Mouse (Mus musculus) bone marrow macrophage, adult 2 months (primary cell): Measurements from ENCODE around the gene Araf. TPM values are rescaled to one million over a fixed set of nuclear protein-coding genes. Genes with fewer than 3 reads are reported as not detected.

ENCODE experiments used
- H3K27ac ChIP-seq: 2 replicates; pipeline ENCODE4 v1.5.1; 2012; ENCODE audit warnings: low read depth, low read length; ENCODE audit not compliant: insufficient read depth
- H3K4me1 ChIP-seq: 2 replicates; pipeline ENCODE4 v1.6.1; 2012; ENCODE audit warnings: low read length; ENCODE audit not compliant: control insufficient read depth, insufficient read depth
- H3K4me3 ChIP-seq: 2 replicates; pipeline ENCODE4 v1.5.1; 2012; ENCODE audit warnings: mild to moderate bottlenecking, low read length, moderate library complexity; ENCODE audit not compliant: insufficient read depth
- CTCF ChIP-seq: IDR thresholded peaks from 2 replicates; pipeline ENCODE4 v1.5.1; 2012; ENCODE audit warnings: low read depth, mild to moderate bottlenecking, low read length, moderate library complexity
- POLR2A ChIP-seq: IDR thresholded peaks from 2 replicates; pipeline ENCODE4 v1.6.1; 2012; ENCODE audit warnings: mild to moderate bottlenecking, low read depth, low read length, borderline replicate concordance
- polyA plus RNA-seq: library from polyadenylated mRNA; stranded (reverse); fragments of >200 nt; gene quantifications from 2 replicates; pipeline ENCODE4 v1.2.4, GENCODE M21; 2012; ENCODE audit not compliant: missing spikeins, insufficient read depth, insufficient read length

The Araf gene
- polyA plus RNA-seq, 1 experiment = 66.4 TPM

GRCm38 (mm10) chrX:20847232-20847631, 49.6 kb downstream of the Araf start:
- Histone ChIP-seq H3K4me1 (peaks cover 3% of the 10 kb centered on the region; the same call in 1 of the 2 replicates), H3K4me3 (no peak overlapping the region), H3K27ac (no peak overlapping the region)
- no peak for TF ChIP-seq CTCF
- no peak for TF ChIP-seq POLR2A

GRCm38 (mm10) chrX:20847816-20848215, 50.2 kb downstream of the Araf start:
- H3K27ac ChIP-seq = no peak overlapping the region
- H3K4me1 ChIP-seq = peaks cover 3% of the 10 kb centered on the region; the same call in 1 of the 2 replicates
- no peak for TF ChIP-seq CTCF
- TF ChIP-seq POLR2A = no peak
- no peak overlapping the region for H3K4me3 ChIP-seq

DNA sequence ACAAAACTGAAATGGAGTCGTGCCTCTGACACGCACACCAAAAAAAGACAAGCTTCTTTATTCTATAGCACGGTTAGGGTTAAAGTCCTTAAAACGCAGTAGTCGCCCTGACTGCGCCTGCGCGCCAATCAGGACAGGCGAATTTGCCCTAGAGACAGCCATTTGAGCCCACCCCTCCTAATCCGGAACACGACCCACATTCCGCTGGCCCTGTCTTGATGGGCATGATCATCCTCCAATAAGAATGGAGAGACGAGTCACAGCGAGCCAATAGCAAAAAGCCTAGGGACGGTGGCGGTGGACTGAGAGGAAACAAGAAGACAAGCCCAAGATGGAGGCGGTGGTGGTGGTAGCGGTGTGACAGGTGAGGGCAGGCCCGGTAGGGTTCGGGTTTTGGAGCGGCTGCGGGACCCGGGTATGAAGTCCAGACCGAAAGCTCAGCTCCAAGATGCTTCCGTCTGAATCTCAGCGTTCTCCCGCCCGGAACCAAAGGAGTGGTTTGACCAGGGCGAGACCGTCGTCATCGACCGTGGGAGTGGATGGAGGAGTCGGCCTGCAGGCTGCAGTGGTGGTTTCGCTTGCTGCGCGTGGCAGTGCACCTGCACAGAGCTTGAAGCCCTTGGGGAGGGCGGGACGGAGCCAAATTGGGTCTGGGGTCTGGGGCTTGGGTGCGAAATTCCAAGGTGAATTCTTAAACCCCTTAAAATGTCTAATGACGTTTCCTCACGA, 50.8 kb downstream of the Araf start:
- no peak for TF ChIP-seq CTCF
- TF ChIP-seq POLR2A = no peak
- H3K4me1 ChIP-seq = peaks cover 3% of the 10 kb centered on the region; the same call in 1 of the 2 replicates
- H3K27ac ChIP-seq = peak overlapping the region; percentile 38; the same call in 1 of the 2 replicates
- H3K4me3 ChIP-seq = peak overlapping the region; percentile 84

DNA sequence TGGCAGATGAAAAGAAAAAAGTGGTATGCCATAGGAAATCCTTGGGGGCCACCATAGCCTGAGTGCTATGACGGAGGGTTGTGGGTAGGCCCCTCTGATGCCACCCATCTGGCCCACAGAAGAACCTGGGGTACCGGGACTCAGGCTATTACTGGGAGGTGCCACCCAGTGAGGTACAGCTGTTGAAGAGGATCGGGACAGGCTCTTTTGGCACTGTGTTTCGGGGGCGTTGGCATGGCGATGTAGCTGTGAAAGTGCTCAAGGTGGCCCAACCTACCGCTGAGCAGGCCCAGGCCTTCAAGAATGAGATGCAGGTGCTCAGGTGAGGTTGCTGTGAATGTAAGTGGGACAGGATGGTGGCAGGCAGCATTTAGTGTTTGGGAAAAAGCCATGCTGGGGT, 56.2 kb downstream of the Araf start:
- TF ChIP-seq CTCF (no peak), POLR2A (no peak)
- Histone ChIP-seq H3K4me3 (no peak overlapping the region), H3K4me1 (peaks cover 3% of the 10 kb centered on the region; the same call in 1 of the 2 replicates), H3K27ac (no peak overlapping the region)

DNA sequence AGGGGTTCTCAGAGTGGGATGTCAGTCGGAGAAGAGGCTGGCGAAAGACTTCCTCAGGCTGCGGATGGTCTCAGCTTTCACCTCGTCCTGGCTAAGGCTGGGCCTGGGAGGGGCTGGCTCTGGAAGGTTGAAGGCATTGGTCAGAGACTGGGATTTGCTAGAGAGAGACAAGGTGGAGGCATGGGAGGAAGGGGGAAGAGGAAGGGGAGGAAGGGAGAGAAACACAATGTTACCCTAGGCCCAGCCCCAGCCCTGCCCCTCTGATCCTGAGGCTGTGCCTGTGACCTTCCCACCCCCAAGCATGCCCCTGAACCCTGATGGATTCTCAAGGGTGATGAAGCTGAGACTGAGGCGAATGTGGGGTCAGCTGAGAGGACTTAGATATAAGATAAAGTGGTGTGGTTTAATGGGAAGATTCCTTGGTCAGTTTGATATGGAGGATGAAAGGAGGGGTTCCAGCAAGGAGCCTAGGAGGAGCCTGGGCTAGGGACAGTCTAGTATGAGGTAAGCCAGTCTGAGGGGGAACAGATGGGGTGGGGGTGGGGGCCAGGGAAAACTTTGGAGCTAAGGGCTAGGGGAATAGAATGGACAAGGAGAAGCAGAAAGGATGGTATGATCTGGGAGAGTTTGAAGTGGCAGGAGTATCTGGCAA, 64.0 kb downstream of the Araf start:
- H3K4me3 ChIP-seq = no peak overlapping the region
- no peak overlapping the region for H3K27ac ChIP-seq
- no peak for TF ChIP-seq POLR2A
- TF ChIP-seq CTCF = no peak
- peaks cover 21% of the 10 kb centered on the region for H3K4me1 ChIP-seq

GRCm38 (mm10) chrX:20862105-20863065, 64.8 kb downstream of the Araf start:
- no peak overlapping the region for H3K27ac ChIP-seq
- H3K4me1 ChIP-seq = peaks cover 24% of the 10 kb centered on the region
- H3K4me3 ChIP-seq = no peak overlapping the region
- no peak for TF ChIP-seq POLR2A
- TF ChIP-seq CTCF = no peak

DNA sequence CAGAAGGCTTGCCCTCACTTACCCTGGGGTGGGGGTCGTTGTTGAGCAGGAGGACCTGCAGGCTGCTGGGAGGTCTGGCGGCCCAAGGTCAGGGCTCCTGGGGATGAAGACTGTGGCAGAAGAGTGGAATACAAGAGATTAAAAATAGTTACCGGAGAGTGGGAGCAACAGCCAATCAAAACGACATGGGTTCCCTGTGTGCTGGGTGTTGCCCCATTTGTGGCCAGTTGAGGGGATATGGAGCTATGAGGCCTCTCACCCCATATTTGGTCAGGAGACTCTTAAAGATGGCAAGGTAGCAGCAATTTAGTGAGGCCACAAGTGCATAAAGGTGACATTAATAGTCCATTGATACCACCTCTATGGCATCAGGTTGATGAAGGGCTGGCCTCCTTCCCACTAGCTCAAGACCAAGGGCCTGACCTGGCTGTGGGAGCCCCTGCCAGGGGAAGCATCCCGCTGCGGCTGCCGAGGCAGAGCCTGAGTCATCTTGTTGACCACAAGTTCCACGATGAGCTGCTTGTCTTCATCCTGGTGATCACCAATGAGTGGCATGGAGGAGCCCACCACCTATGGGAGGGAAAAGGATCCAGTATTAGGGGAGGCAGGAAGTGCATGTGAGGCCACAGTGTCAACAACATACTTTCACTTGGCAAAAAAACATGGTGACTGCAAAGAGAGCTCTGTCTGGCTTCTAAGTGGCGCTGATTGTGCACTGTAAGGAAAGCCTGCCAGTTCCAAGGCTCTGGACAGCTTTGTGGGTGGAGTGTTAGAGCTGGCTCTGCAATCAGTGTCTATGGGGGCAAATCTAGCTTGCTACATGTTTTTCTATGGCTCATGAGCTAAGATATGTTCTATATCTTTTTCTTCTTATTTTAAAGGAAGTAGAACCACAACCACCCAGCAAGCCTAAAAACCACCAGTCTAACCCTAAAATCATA, 65.8 kb downstream of the Araf start:
- peaks cover 26% of the 10 kb centered on the region for H3K4me1 ChIP-seq

GRCm38 (mm10) chrX:20868091-20868490, 70.5 kb downstream of the Araf start:
- Histone ChIP-seq H3K27ac (no peak overlapping the region), H3K4me3 (no peak overlapping the region), H3K4me1 (peaks cover 15% of the 10 kb centered on the region)
- TF ChIP-seq POLR2A (no peak), CTCF (no peak)

More for the DNA sequence above, 65.8 kb downstream of the Araf start:
- H3K27ac ChIP-seq = no peak overlapping the region
- no peak overlapping the region for H3K4me3 ChIP-seq
- no peak for TF ChIP-seq POLR2A
- no peak for TF ChIP-seq CTCF

GRCm38 (mm10) chrX:20869203-20869602, 71.6 kb downstream of the Araf start:
- Histone ChIP-seq H3K4me1 (peaks cover 5% of the 10 kb centered on the region), H3K4me3 (no peak overlapping the region), H3K27ac (no peak overlapping the region)
- TF ChIP-seq CTCF (no peak), POLR2A (no peak)
